Mouse (Mus musculus): ENCODE measurements around the gene Fars2.

GRCm38 (mm10) chr13:36729731-36730340 is 612.6 kb downstream of the Fars2 start:
- TF ChIP-seq CTCF (IDR thresholded peaks at IDR 0.05; ENCODE audit: low read depth): no peak
- no peak for TF ChIP-seq EP300 (IDR thresholded peaks at IDR 0.05; ENCODE audit: low read depth)

All from liver, postnatal 0 days (tissue).